Mouse (Mus musculus) bone marrow, adult 2 months (tissue): Measurements from ENCODE around the gene Pex10.

Experiments used
- CTCF ChIP-seq: fragments of 200-500 bp; IDR thresholded peaks from 2 replicates; pipeline ENCODE4 v1.5.1; 2011; ENCODE audit warnings: low read length, control low read depth; ENCODE audit not compliant: control insufficient read depth, insufficient read depth
- POLR2A ChIP-seq: fragments of 200-500 bp; IDR thresholded peaks from 2 replicates; pipeline ENCODE4 v1.6.1; 2011; ENCODE audit warnings: low read depth, mild to moderate bottlenecking, control low read depth, low read length, borderline replicate concordance; ENCODE audit not compliant: control insufficient read depth

DNA sequence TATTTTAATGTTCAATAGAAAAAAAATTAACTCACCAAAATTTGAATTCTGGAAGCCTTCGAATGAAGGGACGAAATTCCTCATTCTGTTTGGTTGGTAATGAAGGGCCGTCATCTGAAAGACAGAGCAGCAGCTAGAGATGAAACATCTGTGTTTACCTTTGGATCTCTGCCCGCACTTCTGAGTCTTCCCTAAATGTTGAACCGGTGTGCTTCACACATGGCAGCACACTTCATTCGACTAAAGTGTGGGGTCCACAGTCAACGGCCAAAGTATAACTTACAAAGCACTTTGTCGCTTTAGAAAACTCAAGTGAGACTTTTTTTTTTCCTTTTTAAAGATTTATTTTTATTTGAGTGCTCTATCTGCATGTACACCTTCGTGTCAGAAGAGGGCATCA is 9.9 kb downstream of the Pex10 start:
- TF ChIP-seq POLR2A (no peak), CTCF (no peak)
